Mouse (Mus musculus) bone marrow, adult 2 months (tissue): Measurements from ENCODE around the gene 1700025G04Rik. TPM values are rescaled to one million over a fixed set of nuclear protein-coding genes. Genes with fewer than 3 reads are reported as not detected.

Experiments used
- H3K27ac ChIP-seq: fragments of 200-500 bp; 2 replicates; pipeline ENCODE4 v1.5.1; 2012; ENCODE audit warnings: low read depth, mild to moderate bottlenecking, control low read depth, inconsistent platforms, low read length; ENCODE audit not compliant: control insufficient read depth, poor library complexity, insufficient read depth
- H3K4me1 ChIP-seq: fragments of 200-500 bp; 2 replicates; pipeline ENCODE4 v1.6.1; 2011; ENCODE audit warnings: low read length; ENCODE audit not compliant: control insufficient read depth, insufficient read depth
- H3K4me3 ChIP-seq: fragments of 200-500 bp; replicated peaks from 2 replicates; pipeline ENCODE3; 2011; ENCODE audit warnings: mild to moderate bottlenecking, low read depth, low read length, control low read depth; ENCODE audit not compliant: control insufficient read depth
- CTCF ChIP-seq: fragments of 200-500 bp; IDR thresholded peaks from 2 replicates; pipeline ENCODE4 v1.5.1; 2011; ENCODE audit warnings: low read length, control low read depth; ENCODE audit not compliant: control insufficient read depth, insufficient read depth
- POLR2A ChIP-seq: fragments of 200-500 bp; IDR thresholded peaks from 2 replicates; pipeline ENCODE4 v1.6.1; 2011; ENCODE audit warnings: low read depth, mild to moderate bottlenecking, control low read depth, low read length, borderline replicate concordance; ENCODE audit not compliant: control insufficient read depth
- WGBS: fragments of 180-500 bp; shearing (Covaris S2); methylation state at CpG from one replicate; pipeline ENCODE4 v1.1.7; 2018; 5-methylcytosine and 5-hydroxymethylcytosine counted together
- polyA plus RNA-seq: library from polyadenylated mRNA; stranded (reverse); fragments of >200 nt; gene quantifications from 2 replicates; pipeline ENCODE4 v1.2.4, GENCODE M21; 2011; ENCODE audit warnings: low replicate concordance; ENCODE audit not compliant: missing spikeins, insufficient read depth, insufficient read length

The 1700025G04Rik gene
- polyA plus RNA-seq, 1 experiment, result 0.92 TPM

DNA sequence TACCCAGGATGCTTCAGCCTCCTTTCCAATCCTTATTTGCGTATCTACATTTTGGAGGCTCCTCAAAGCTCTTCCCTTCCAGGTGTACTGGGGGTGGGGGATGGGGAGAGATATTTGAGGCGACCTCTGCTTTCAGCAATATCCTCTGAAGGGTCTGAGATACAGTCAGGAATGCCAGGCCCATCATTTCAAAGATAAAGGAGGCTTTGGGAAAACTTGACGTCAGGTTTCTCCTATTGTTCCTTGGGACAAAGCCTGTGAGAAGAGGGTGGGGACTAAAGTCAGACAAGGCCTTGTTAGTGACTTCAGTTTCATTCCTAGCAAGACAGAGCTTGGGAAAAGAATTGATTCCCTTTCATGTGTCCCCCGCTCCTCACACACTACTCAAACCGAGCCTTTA is 209.2 kb downstream of the 1700025G04Rik start:
- 82% methylated on average over 5 of the region's 5 CpGs for WGBS
- H3K27ac ChIP-seq, result no peak overlapping the region
- no peak for TF ChIP-seq POLR2A
- no peaks in the 10 kb centered on the region for H3K4me1 ChIP-seq
- no peak overlapping the region for H3K4me3 ChIP-seq

DNA sequence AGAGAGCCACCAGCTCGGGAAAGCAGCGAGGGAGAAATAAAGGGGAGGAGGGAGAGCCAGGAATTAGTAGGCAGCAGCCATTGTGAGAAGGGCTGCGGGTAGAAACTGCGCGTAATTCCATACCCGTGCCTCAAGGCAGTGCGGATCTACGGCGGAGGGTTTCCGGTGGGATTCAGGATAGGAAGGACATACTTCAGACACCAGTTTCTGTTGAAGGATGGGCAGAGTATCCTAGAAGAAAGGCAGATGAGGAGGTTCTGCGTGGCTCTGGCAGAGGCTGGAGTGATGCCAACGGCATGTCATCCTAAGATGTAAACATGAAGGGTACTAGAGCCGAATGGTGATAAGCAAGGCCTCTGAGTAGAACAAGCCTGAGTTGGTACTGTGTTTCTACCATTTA is 210.0 kb downstream of the 1700025G04Rik start:
- TF ChIP-seq CTCF (no peak), POLR2A (no peak)
- Histone ChIP-seq H3K27ac (no peak overlapping the region), H3K4me1 (no peaks in the 10 kb centered on the region), H3K4me3 (no peak overlapping the region)
- 82% methylated on average over 13 of the region's 13 CpGs for WGBS

DNA sequence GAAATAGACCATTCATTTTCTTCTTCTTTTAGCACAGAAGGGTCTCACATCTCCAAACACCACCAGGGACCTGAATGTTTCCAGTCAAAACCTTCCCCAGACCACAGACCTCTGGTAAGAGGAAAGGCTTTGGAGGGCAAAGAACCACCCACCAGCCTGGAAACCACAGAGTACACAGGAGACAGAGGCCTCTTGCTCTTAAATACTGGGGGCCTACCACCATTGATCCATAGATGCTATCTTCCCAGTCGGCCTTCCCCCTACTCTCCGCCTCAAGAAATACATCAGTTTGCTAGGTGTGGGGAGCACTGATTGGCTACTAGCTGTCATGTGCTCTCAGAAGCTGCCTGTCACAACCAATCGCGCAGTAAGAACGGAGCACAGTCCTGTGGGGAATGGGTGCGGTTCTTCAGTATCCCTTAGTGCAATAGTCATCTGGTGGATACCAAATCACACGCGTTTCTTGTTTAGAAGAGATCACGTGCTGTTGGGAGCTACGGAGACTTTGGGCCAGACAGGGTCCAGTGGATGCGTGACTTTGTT is 210.5 kb downstream of the 1700025G04Rik start:
- Histone ChIP-seq H3K27ac (no peak overlapping the region), H3K4me1 (no peaks in the 10 kb centered on the region), H3K4me3 (no peak overlapping the region)
- TF ChIP-seq CTCF (no peak), POLR2A (no peak)
- WGBS, result 81% methylated on average over 11 of the region's 11 CpGs

DNA sequence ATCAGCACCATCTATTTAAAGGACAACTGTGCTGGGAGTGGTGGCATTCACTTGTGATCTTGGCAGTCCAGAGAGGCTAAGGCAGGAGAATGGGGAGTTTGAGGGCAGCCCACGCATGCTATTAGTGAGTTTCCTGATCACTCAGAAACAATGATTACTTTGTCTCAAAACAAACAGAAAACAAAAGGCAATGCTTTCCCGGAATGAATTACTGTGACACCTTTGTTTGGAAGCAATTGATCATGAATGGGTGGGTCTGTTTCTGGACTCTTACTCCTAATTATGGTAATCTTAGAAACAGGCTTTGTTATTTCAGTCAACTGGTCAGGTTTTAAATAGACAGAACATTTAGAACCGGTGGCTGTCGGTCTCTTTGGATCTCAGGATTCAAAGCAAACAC is 211.5 kb downstream of the 1700025G04Rik start:
- no peak for TF ChIP-seq CTCF
- no peak for TF ChIP-seq POLR2A
- WGBS, result 73% methylated on average over 4 of the region's 4 CpGs
- no peak overlapping the region for H3K4me3 ChIP-seq
- H3K27ac ChIP-seq, result no peak overlapping the region
- H3K4me1 ChIP-seq, result no peaks in the 10 kb centered on the region

DNA sequence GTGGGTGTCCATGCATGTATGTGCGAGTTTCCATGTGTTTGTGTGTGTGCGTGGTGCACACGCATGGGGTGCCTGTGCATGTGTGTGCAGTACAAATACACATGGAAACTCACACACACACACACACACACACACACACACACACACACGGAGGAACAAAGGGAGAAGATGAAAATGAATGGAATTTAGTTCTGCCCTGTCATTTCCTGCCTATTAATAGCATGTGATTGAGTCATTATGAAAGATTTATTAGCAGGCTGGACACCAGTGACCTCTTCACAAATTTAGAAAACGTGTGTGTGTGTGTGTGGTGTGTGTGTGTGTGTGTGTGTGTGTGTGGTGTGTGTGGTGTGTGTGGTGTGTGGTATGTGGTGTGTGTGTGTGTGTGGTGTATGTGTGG is 217.0 kb downstream of the 1700025G04Rik start:
- no peak for TF ChIP-seq POLR2A
- TF ChIP-seq CTCF, result no peak
- no peak overlapping the region for H3K27ac ChIP-seq
- 64% methylated on average over 5 of the region's 5 CpGs for WGBS
- H3K4me3 ChIP-seq, result no peak overlapping the region
- no peaks in the 10 kb centered on the region for H3K4me1 ChIP-seq

DNA sequence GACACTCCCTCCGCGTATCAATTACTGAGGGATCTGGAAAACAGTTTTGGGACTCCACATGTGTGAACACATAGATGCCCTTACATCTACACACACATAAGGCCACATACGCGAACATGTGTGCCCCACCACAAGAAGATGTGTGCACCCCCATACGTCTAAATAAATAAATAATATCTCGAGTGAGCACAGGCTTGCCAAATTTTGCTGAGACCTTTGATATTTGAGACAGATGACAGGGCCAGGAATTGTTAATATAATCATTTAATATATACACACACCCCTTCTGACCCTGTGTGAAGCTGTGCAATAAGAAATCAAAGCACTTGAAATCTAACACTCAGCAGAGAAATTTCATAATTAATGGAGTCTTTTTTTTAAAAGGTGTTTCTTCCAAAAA is 225.6 kb downstream of the 1700025G04Rik start:
- TF ChIP-seq POLR2A (no peak), CTCF (no peak)
- WGBS, result 96% methylated on average over 6 of the region's 6 CpGs

DNA sequence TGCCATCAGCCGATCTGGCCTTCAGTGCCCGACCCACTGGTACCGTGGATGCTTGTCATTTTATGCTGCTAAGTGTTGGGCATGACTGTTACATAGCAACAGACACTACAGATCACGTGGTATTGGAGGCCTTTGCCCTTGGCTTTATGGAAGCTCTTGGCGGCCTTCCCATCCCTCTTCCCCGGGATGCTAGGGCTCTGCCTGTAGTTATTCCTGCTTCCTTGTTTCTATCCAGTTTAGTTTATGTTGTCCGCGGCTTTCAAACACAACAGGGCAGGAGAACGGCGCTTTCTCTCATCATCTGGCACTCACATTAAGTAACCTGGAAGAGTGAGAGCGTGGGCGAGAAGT is 226.2 kb downstream of the 1700025G04Rik start:
- WGBS, result 91% methylated on average over 12 of the region's 12 CpGs

More for the DNA sequence above, 225.6 kb downstream of the 1700025G04Rik start:
- Histone ChIP-seq H3K27ac (no peak overlapping the region), H3K4me1 (no peaks in the 10 kb centered on the region), H3K4me3 (no peak overlapping the region)

DNA sequence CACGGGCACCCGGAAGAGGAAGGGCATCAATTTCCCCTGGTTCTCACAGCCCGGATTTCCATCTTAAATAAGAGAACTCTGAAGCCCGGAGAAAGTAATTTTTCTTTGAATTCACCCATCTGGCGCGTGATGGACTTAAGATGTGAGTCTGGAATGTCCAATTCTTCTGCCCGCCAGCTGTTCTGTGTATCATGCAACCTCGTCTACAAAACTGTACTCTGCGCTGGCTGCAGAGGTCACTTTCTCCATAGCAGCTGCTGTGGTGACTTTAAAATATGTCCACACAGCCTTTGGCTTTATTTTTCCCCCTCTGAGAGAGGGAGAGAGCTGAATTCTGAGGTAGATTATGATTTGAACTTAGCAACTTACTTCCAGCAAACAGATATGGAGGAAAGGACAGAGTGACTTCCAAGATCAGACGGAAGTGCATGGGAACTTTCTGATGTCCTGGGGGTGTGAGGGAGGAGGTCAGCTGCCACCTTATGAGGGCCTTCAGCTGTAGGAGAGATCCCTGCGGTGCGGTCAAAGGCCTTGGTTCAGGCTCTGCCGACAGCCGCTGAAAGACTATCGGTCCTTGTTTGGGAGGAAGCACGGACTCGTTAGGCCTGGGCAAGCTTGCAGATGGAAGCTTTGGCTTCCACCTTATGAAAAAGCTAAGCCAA is 226.7 kb downstream of the 1700025G04Rik start:
- H3K4me3 ChIP-seq, result no peak overlapping the region
- TF ChIP-seq POLR2A, result no peak
- no peak for TF ChIP-seq CTCF
- 88% methylated on average over 17 of the region's 17 CpGs for WGBS
- H3K4me1 ChIP-seq, result no peaks in the 10 kb centered on the region
- no peak overlapping the region for H3K27ac ChIP-seq

More for the DNA sequence above, 226.2 kb downstream of the 1700025G04Rik start:
- H3K4me3 ChIP-seq, result no peak overlapping the region
- H3K27ac ChIP-seq, result no peak overlapping the region
- no peaks in the 10 kb centered on the region for H3K4me1 ChIP-seq
- TF ChIP-seq POLR2A (no peak), CTCF (no peak)

DNA sequence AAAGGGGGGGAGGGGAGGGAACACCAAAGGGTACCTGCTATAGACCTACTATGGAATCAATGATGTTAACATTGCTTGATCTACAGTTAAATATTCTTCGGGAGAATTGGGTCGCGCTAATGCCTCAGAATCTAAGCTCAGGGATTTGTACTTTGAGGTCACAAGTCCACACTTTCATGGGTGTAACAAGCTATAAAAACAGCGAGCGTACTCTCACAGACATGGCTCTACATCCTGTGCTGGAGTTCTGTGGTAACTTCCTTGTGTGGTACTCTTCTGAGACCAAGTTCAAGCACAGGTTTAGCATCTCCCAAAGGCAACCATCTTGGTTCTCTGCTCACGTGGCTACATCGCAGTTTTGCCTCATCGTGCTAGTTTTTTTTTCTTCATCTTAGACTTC is 227.8 kb downstream of the 1700025G04Rik start:
- TF ChIP-seq CTCF (no peak), POLR2A (no peak)
- WGBS, result 88% methylated on average over 8 of the region's 8 CpGs
- H3K27ac ChIP-seq, result no peak overlapping the region
- H3K4me3 ChIP-seq, result no peak overlapping the region
- no peaks in the 10 kb centered on the region for H3K4me1 ChIP-seq
